Mouse (Mus musculus) spleen, postnatal 14 days (tissue): Measurements from ENCODE around the gene Abce1.
A peak's percentile ranks its signal among the peaks of the same experiment; 100 is the strongest.
"Not testable (repeated sequence)": the region's sequence is repeated elsewhere in the genome, so short reads cannot be mapped to it uniquely, and the experiment has no call there.

Experiments
- DNase-seq, 2 experiments: peaks; one replicate each; pipeline ENCODE4 v3.0.0; 2021 to 2022; ENCODE audit warnings: low spot score in 2 of 2

Abce1 gene

GRCm38 (mm10) chr8:79711064-79711961, at the start of gene Abce1, which contains the start of gene Anapc10:
Abce1 (minus strand) TSS chr8:79711740.
Anapc10 (plus strand) TSS chr8:79711820.
- peak; percentile 97 to 99 for DNase-seq

GRCm38 (mm10) chr8:79750305-79750704, 38.8 kb upstream of the Abce1 start:
- no peak for DNase-seq

GRCm38 (mm10) chr8:79748591-79748990, 37.1 kb upstream of the Abce1 start:
- DNase-seq: no peak

- no peak for DNase-seq
These were observed 36.6 kb upstream of the Abce1 start for GRCm38 (mm10) chr8:79748171-79748570.

- peak in 1 of 2 experiments; percentile 5 for DNase-seq
These were observed 22.8 kb upstream of the Abce1 start for GRCm38 (mm10) chr8:79734304-79734703.

GRCm38 (mm10) chr8:79727900-79728299, 16.4 kb upstream of the Abce1 start:
- no peak for DNase-seq

- no peak for DNase-seq
These were observed 13.0 kb upstream of the Abce1 start for GRCm38 (mm10) chr8:79724589-79724988.

GRCm38 (mm10) chr8:79723308-79723707, 11.8 kb upstream of the Abce1 start:
- no peak for DNase-seq

GRCm38 (mm10) chr8:79721537-79721936, 10.0 kb upstream of the Abce1 start:
- no peak for DNase-seq

GRCm38 (mm10) chr8:79712676-79713075, 1.1 kb upstream of the Abce1 start:
- no peak for DNase-seq

GRCm38 (mm10) chr8:79706687-79707086, 4.9 kb downstream of the Abce1 start:
- DNase-seq: no peak

GRCm38 (mm10) chr8:79692531-79692930, 19.0 kb downstream of the Abce1 start:
- DNase-seq: no peak

- not testable (repeated sequence) for DNase-seq
These were observed 25.6 kb downstream of the Abce1 start for GRCm38 (mm10) chr8:79685927-79686326.

- DNase-seq: no peak
These were observed 30.6 kb downstream of the Abce1 start for GRCm38 (mm10) chr8:79680965-79681364.

- DNase-seq: no peak
These were observed 31.0 kb downstream of the Abce1 start for GRCm38 (mm10) chr8:79680555-79680954.

- DNase-seq: not testable (repeated sequence)
These were observed 31.5 kb downstream of the Abce1 start for GRCm38 (mm10) chr8:79680083-79680482.

GRCm38 (mm10) chr8:79679005-79679404, 32.5 kb downstream of the Abce1 start:
- no peak for DNase-seq

- DNase-seq: no peak
These were observed 35.1 kb downstream of the Abce1 start for GRCm38 (mm10) chr8:79676461-79676860.

- not testable (repeated sequence) for DNase-seq
These were observed 52.8 kb downstream of the Abce1 start for GRCm38 (mm10) chr8:79658715-79659114.

GRCm38 (mm10) chr8:79653736-79654135, 57.8 kb downstream of the Abce1 start:
- DNase-seq: no peak

- peak in 1 of 2 experiments; percentile 39 for DNase-seq
These were observed 61.3 kb downstream of the Abce1 start for GRCm38 (mm10) chr8:79650158-79650814.

GRCm38 (mm10) chr8:79649569-79649968, 62.0 kb downstream of the Abce1 start:
- DNase-seq: no peak

GRCm38 (mm10) chr8:79641119-79641518, 70.4 kb downstream of the Abce1 start:
- no peak for DNase-seq
